Mouse (Mus musculus): ENCODE measurements around the gene Dync1i1. TPM values are rescaled to one million over a fixed set of nuclear protein-coding genes. Genes with fewer than 3 reads are reported as not detected.

The Dync1i1 gene
- polyA plus RNA-seq, 1 experiment from 2014 or later, result 16.2 TPM

- no peak overlapping the region for H3K4me3 ChIP-seq
- H3K9me3 ChIP-seq, result no peaks in the 10 kb centered on the region
- no peaks in the 10 kb centered on the region for H3K4me1 ChIP-seq
- H3K9ac ChIP-seq, result no peak overlapping the region
- H3K36me3 ChIP-seq, result no peaks in the 10 kb centered on the region
- 0 out of 2 replicates have a peak, but pooled peaks have one; percentile 21 for ATAC-seq (ENCODE audit: low FRiP score, low read depth)
- H3K27ac ChIP-seq, result no peak overlapping the region
- no peak overlapping the region for H3K4me2 ChIP-seq (replicated peaks)
- no peaks in the 10 kb centered on the region for H3K27me3 ChIP-seq (replicated peaks)
- 61% methylated on average over 10 of the region's 10 CpGs for WGBS
These were observed 231.0 kb downstream of the Dync1i1 start for GRCm38 (mm10) chr6:5956316-5956913.

GRCm38 (mm10) chr6:5960728-5961127 is 235.3 kb downstream of the Dync1i1 start:
- Histone ChIP-seq H3K9ac (no peak overlapping the region), H3K9me3 (no peaks in the 10 kb centered on the region)
- WGBS, result 73% methylated on average over 4 of the region's 4 CpGs

DNA sequence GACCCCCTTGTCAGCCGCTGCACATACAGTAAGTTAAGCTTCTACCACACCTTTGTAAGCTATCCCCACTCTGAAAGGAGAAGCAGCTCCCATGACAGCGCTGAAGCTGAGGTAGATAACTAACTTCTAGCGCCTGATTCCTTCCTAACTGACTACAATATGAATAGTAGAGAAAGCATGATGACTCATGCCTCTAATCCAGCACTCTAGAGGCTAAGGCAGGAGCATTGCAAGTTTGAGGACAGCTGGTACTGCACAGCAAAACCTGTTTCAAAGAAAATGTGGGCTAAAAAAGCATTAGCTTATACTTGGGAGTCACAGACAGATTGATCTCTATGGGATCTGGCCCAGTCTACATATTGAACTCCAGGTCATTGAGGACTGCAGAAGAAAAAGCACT is 236.5 kb downstream of the Dync1i1 start:
- no peak overlapping the region for H3K4me2 ChIP-seq (replicated peaks)
- H3K27ac ChIP-seq, result no peak overlapping the region
- no peak for ATAC-seq (ENCODE audit: low FRiP score, low read depth)
- H3K36me3 ChIP-seq, result no peaks in the 10 kb centered on the region
- H3K9me3 ChIP-seq, result no peaks in the 10 kb centered on the region
- no peaks in the 10 kb centered on the region for H3K27me3 ChIP-seq (replicated peaks)
- H3K4me3 ChIP-seq, result no peak overlapping the region
- H3K4me1 ChIP-seq, result no peaks in the 10 kb centered on the region
- WGBS, result 94% methylated on average over 3 of the region's 3 CpGs
- no peak overlapping the region for H3K9ac ChIP-seq

More at GRCm38 (mm10) chr6:5960728-5961127, 235.3 kb downstream of the Dync1i1 start:
- no peaks in the 10 kb centered on the region for H3K4me1 ChIP-seq
- no peak overlapping the region for H3K4me3 ChIP-seq
- no peaks in the 10 kb centered on the region for H3K27me3 ChIP-seq (replicated peaks)
- ATAC-seq (ENCODE audit: low FRiP score, low read depth), result no peak
- no peak overlapping the region for H3K4me2 ChIP-seq (replicated peaks)
- H3K36me3 ChIP-seq, result no peaks in the 10 kb centered on the region
- H3K27ac ChIP-seq, result no peak overlapping the region

GRCm38 (mm10) chr6:5966376-5966775 is 240.9 kb downstream of the Dync1i1 start:
- Histone ChIP-seq H3K27ac (no peak overlapping the region), H3K36me3 (no peaks in the 10 kb centered on the region), H3K27me3 (replicated peaks) (no peaks in the 10 kb centered on the region), H3K9me3 (no peaks in the 10 kb centered on the region), H3K9ac (no peak overlapping the region), H3K4me1 (no peaks in the 10 kb centered on the region), H3K4me2 (replicated peaks) (no peak overlapping the region), H3K4me3 (no peak overlapping the region)
- WGBS, result 91% methylated on average over 7 of the region's 7 CpGs
- no peak for ATAC-seq (ENCODE audit: low FRiP score, low read depth)

DNA sequence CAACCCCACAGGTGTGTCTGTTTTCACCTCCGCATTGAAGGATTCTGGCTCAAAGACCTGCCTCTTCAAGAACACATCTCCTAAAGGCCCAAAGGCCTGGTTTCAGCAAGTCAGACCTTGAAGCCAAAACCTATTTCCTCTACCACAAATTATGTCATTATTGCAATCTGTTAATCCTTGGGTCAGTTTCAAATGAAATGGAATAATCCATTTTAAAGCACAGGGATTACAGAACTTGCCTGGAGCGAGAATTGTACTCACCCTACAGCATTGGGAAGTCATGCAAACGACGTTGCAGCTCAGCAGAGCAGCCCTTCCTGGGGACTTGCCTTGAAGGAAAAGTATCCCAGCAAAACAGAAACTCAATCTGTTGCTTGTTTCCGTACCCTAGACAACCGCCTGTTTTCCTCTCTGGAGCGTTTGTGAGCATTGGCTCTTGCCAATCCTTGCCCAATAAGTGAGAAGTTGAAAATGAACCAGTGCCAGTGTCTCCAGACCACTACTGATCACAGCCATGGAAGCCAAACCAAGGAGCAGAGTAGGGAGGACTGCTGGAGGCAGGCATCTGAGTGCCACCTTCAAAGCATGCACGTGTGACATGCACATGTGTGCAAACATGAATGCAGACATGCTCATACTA is 241.5 kb downstream of the Dync1i1 start:
- Histone ChIP-seq H3K27me3 (replicated peaks) (no peaks in the 10 kb centered on the region), H3K9me3 (no peaks in the 10 kb centered on the region), H3K9ac (no peak overlapping the region), H3K27ac (no peak overlapping the region), H3K4me2 (replicated peaks) (no peak overlapping the region), H3K4me1 (no peaks in the 10 kb centered on the region), H3K36me3 (no peaks in the 10 kb centered on the region), H3K4me3 (no peak overlapping the region)
- 84% methylated on average over 8 of the region's 8 CpGs for WGBS
- no peak for ATAC-seq (ENCODE audit: low FRiP score, low read depth)

GRCm38 (mm10) chr6:5967545-5967944 is 242.1 kb downstream of the Dync1i1 start:
- WGBS, result 81% methylated on average over 4 of the region's 4 CpGs

GRCm38 (mm10) chr6:5969613-5970012 is 244.2 kb downstream of the Dync1i1 start:
- Histone ChIP-seq H3K36me3 (no peaks in the 10 kb centered on the region), H3K9ac (no peak overlapping the region), H3K4me2 (replicated peaks) (no peak overlapping the region), H3K27me3 (replicated peaks) (no peaks in the 10 kb centered on the region), H3K4me1 (no peaks in the 10 kb centered on the region), H3K27ac (no peak overlapping the region), H3K4me3 (no peak overlapping the region), H3K9me3 (no peaks in the 10 kb centered on the region)
- ATAC-seq (ENCODE audit: low FRiP score, low read depth), result no peak
- 89% methylated on average over 8 of the region's 8 CpGs for WGBS

More at GRCm38 (mm10) chr6:5967545-5967944, 242.1 kb downstream of the Dync1i1 start:
- no peaks in the 10 kb centered on the region for H3K4me1 ChIP-seq
- H3K9ac ChIP-seq, result no peak overlapping the region
- H3K36me3 ChIP-seq, result no peaks in the 10 kb centered on the region
- no peak overlapping the region for H3K27ac ChIP-seq
- H3K27me3 ChIP-seq (replicated peaks), result no peaks in the 10 kb centered on the region
- H3K9me3 ChIP-seq, result no peaks in the 10 kb centered on the region
- H3K4me2 ChIP-seq (replicated peaks), result no peak overlapping the region
- ATAC-seq (ENCODE audit: low FRiP score, low read depth), result no peak
- H3K4me3 ChIP-seq, result no peak overlapping the region

- no peak overlapping the region for H3K27ac ChIP-seq
- H3K4me1 ChIP-seq, result no peaks in the 10 kb centered on the region
- 69% methylated on average over 4 of the region's 4 CpGs for WGBS
- H3K4me2 ChIP-seq (replicated peaks), result no peak overlapping the region
- no peak overlapping the region for H3K9ac ChIP-seq
- H3K4me3 ChIP-seq, result no peak overlapping the region
- no peaks in the 10 kb centered on the region for H3K27me3 ChIP-seq (replicated peaks)
- H3K9me3 ChIP-seq, result no peaks in the 10 kb centered on the region
- ATAC-seq (ENCODE audit: low FRiP score, low read depth), result no peak
- H3K36me3 ChIP-seq, result no peaks in the 10 kb centered on the region
These were observed 250.8 kb downstream of the Dync1i1 start for GRCm38 (mm10) chr6:5976241-5976640.

DNA sequence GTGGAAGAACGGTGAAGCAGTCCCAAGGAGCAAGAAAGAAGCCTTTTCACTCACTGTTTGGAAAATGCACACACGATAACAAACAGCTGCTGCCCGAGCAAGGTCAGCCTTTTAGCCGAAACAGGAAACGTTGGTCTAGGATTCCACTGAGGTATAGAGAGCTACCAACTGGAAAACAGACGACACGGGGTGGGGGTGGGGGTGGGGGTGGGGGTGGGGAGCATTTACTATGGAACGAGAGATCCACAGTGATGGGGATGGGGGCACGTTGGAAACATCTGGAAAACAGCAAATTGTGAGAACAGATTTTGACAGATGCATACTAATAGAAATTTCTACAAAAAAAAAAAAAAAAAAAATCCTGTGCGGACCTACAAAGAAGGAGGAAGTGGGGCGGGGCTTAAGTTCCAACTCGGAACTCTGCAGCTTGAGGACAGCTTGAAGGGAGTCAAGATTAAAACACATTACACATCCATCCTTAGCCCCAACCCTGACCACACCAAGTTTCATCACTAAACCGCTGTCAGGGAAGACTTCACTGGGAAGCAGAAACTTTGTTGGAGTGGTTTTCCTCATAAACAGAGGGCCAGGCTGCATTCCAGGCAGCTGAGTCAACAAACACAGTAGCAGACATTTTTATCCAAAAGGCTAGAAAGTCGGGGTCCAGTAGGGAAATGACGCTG is 251.9 kb downstream of the Dync1i1 start:
- H3K36me3 ChIP-seq, result no peaks in the 10 kb centered on the region

GRCm38 (mm10) chr6:5991243-5991642 is 265.8 kb downstream of the Dync1i1 start:
- Histone ChIP-seq H3K9ac (no peak overlapping the region), H3K4me1 (peaks cover 9% of the 10 kb centered on the region), H3K4me2 (replicated peaks) (no peak overlapping the region), H3K27ac (no peak overlapping the region), H3K36me3 (no peaks in the 10 kb centered on the region), H3K27me3 (replicated peaks) (no peaks in the 10 kb centered on the region), H3K9me3 (no peaks in the 10 kb centered on the region), H3K4me3 (no peak overlapping the region)
- ATAC-seq (ENCODE audit: low FRiP score, low read depth), result no peak
- 69% methylated on average over 6 of the region's 6 CpGs for WGBS

More for the DNA sequence above, 251.9 kb downstream of the Dync1i1 start:
- no peaks in the 10 kb centered on the region for H3K27me3 ChIP-seq (replicated peaks)
- 69% methylated on average over 15 of the region's 15 CpGs for WGBS
- H3K9me3 ChIP-seq, result no peaks in the 10 kb centered on the region
- H3K4me3 ChIP-seq, result no peak overlapping the region
- no peak overlapping the region for H3K4me2 ChIP-seq (replicated peaks)
- no peaks in the 10 kb centered on the region for H3K4me1 ChIP-seq
- no peak for ATAC-seq (ENCODE audit: low FRiP score, low read depth)
- H3K9ac ChIP-seq, result no peak overlapping the region
- no peak overlapping the region for H3K27ac ChIP-seq

GRCm38 (mm10) chr6:5991817-5992755 is 266.6 kb downstream of the Dync1i1 start:
- no peaks in the 10 kb centered on the region for H3K27me3 ChIP-seq (replicated peaks)
- WGBS, result 57% methylated on average over 25 of the region's 25 CpGs
- no peak overlapping the region for H3K4me3 ChIP-seq
- peak; percentile 65 for ATAC-seq (ENCODE audit: low FRiP score, low read depth)
- H3K9ac ChIP-seq, result no peak overlapping the region
- H3K4me2 ChIP-seq (replicated peaks), result no peak overlapping the region
- no peaks in the 10 kb centered on the region for H3K36me3 ChIP-seq
- peaks cover 9% of the 10 kb centered on the region for H3K4me1 ChIP-seq
- no peak overlapping the region for H3K27ac ChIP-seq
- no peaks in the 10 kb centered on the region for H3K9me3 ChIP-seq

- H3K9me3 ChIP-seq, result no peaks in the 10 kb centered on the region
- H3K4me3 ChIP-seq, result no peak overlapping the region
- WGBS, result 61% methylated on average over 7 of the region's 7 CpGs
- no peak overlapping the region for H3K4me2 ChIP-seq (replicated peaks)
- ATAC-seq (ENCODE audit: low FRiP score, low read depth), result no peak
- H3K9ac ChIP-seq, result no peak overlapping the region
- peaks cover 9% of the 10 kb centered on the region for H3K4me1 ChIP-seq
- H3K27ac ChIP-seq, result no peak overlapping the region
- H3K27me3 ChIP-seq (replicated peaks), result no peaks in the 10 kb centered on the region
- H3K36me3 ChIP-seq, result no peaks in the 10 kb centered on the region
These were observed 267.6 kb downstream of the Dync1i1 start for GRCm38 (mm10) chr6:5993056-5993455.

Measured in neural tube, embryonic 12.5 days (tissue).